Mouse (Mus musculus): ENCODE results near the gene Stip1. TPM values are rescaled to one million over a fixed set of nuclear protein-coding genes. Genes with fewer than 3 reads are reported as not detected.
"Not testable (repeated sequence)": the region's sequence is repeated elsewhere in the genome, so short reads cannot be mapped to it uniquely, and the experiment has no call there.

Gene Stip1
- total and polyA plus RNA-seq, 2 experiments from 2014 or later = 124 to 156 TPM

- H3K9me3 ChIP-seq (ENCODE audit: low read length) = no peaks in the 10 kb centered on the region
- TF ChIP-seq CTCF (IDR thresholded peaks at IDR 0.05; ENCODE audit: low read depth) = no peak
- peak within 1 kb of the TSS; percentile 100 for H3K4me2 ChIP-seq (ENCODE audit: low read depth)
- H3K4me1 ChIP-seq (ENCODE audit: insufficient read depth) = peaks cover 5% of the 10 kb centered on the region
- H3K27ac ChIP-seq (ENCODE audit: low read depth, low read length) = no peak within 1 kb of the TSS
- peak within 1 kb of the TSS; percentile 48 for H3K9ac ChIP-seq
- DNase-seq = peak; percentile 80
- no peaks in the 10 kb centered on the region for H3K27me3 ChIP-seq (ENCODE audit: insufficient read depth, low read length)
- no peaks in the 10 kb centered on the region for H3K36me3 ChIP-seq (ENCODE audit: insufficient read depth)
- peak; percentile 88 for ATAC-seq
- H3K4me3 ChIP-seq (ENCODE audit: low read depth, low read length) = peak within 1 kb of the TSS; percentile 57
- WGBS = 2% methylated on average over 70 of the region's 72 CpGs
Measured at GRCm38 (mm10) chr19:7056248-7057087, 16.7 kb upstream of the Stip1 start, which contains the start of gene Macrod1. Macrod1 (plus strand) TSS chr19:7056810.

- Histone ChIP-seq H3K27ac (ENCODE audit: low read depth, low read length) (no peak overlapping the region), H3K4me1 (ENCODE audit: insufficient read depth) (peaks cover 5% of the 10 kb centered on the region), H3K9me3 (ENCODE audit: low read length) (no peaks in the 10 kb centered on the region), H3K27me3 (ENCODE audit: insufficient read depth, low read length) (no peaks in the 10 kb centered on the region), H3K4me2 (ENCODE audit: low read depth) (no peak overlapping the region), H3K36me3 (ENCODE audit: insufficient read depth) (no peaks in the 10 kb centered on the region), H3K4me3 (ENCODE audit: low read depth, low read length) (no peak overlapping the region), H3K9ac (no peak overlapping the region)
- 52% methylated on average over 3 of the region's 3 CpGs for whole genome bisulfite sequencing
- TF ChIP-seq CTCF (IDR thresholded peaks at IDR 0.05; ENCODE audit: low read depth) = no peak
- DNase-seq = no peak
- ATAC-seq = no peak
Measured at GRCm38 (mm10) chr19:7055173-7055572, 15.4 kb upstream of the Stip1 start.

GRCm38 (mm10) chr19:7054772-7055171 lies 15.0 kb upstream of the Stip1 start:
- H3K4me3 ChIP-seq (ENCODE audit: low read depth, low read length) = no peak overlapping the region
- no peak overlapping the region for H3K9ac ChIP-seq
- no peak overlapping the region for H3K27ac ChIP-seq (ENCODE audit: low read depth, low read length)
- no peaks in the 10 kb centered on the region for H3K36me3 ChIP-seq (ENCODE audit: insufficient read depth)
- H3K4me2 ChIP-seq (ENCODE audit: low read depth) = no peak overlapping the region
- H3K27me3 ChIP-seq (ENCODE audit: insufficient read depth, low read length) = no peaks in the 10 kb centered on the region
- no peaks in the 10 kb centered on the region for H3K9me3 ChIP-seq (ENCODE audit: low read length)
- no peak for DNase-seq
- peaks cover 5% of the 10 kb centered on the region for H3K4me1 ChIP-seq (ENCODE audit: insufficient read depth)
- TF ChIP-seq CTCF (IDR thresholded peaks at IDR 0.05; ENCODE audit: low read depth) = no peak
- WGBS = 65% methylated on average over 10 of the region's 10 CpGs
- ATAC-seq = no peak

GRCm38 (mm10) chr19:7053382-7053781 lies 13.6 kb upstream of the Stip1 start:
- not testable (repeated sequence) for ATAC-seq; H3K27ac ChIP-seq (ENCODE audit: low read depth, low read length); H3K36me3 ChIP-seq (ENCODE audit: insufficient read depth); H3K9me3 ChIP-seq (ENCODE audit: low read length); H3K4me1 ChIP-seq (ENCODE audit: insufficient read depth); H3K27me3 ChIP-seq (ENCODE audit: insufficient read depth, low read length); H3K9ac ChIP-seq; DNase-seq; H3K4me3 ChIP-seq (ENCODE audit: low read depth, low read length); H3K4me2 ChIP-seq (ENCODE audit: low read depth)
- WGBS = 73% methylated on average over 4 of the region's 4 CpGs

GRCm38 (mm10) chr19:7044706-7045105 lies 4.9 kb upstream of the Stip1 start:
- H3K4me1 ChIP-seq (ENCODE audit: insufficient read depth) = no peaks in the 10 kb centered on the region
- H3K9me3 ChIP-seq (ENCODE audit: low read length) = no peaks in the 10 kb centered on the region
- H3K4me3 ChIP-seq (ENCODE audit: low read depth, low read length) = no peak overlapping the region
- no peak for DNase-seq
- TF ChIP-seq CTCF (IDR thresholded peaks at IDR 0.05; ENCODE audit: low read depth) = no peak
- H3K9ac ChIP-seq = no peak overlapping the region
- ATAC-seq = no peak
- no peak overlapping the region for H3K27ac ChIP-seq (ENCODE audit: low read depth, low read length)
- no peaks in the 10 kb centered on the region for H3K36me3 ChIP-seq (ENCODE audit: insufficient read depth)
- H3K27me3 ChIP-seq (ENCODE audit: insufficient read depth, low read length) = no peaks in the 10 kb centered on the region
- WGBS = 32% methylated on average over 4 of the region's 4 CpGs
- no peak overlapping the region for H3K4me2 ChIP-seq (ENCODE audit: low read depth)

GRCm38 (mm10) chr19:7044279-7044678 lies 4.5 kb upstream of the Stip1 start:
- Histone ChIP-seq H3K36me3 (ENCODE audit: insufficient read depth) (no peaks in the 10 kb centered on the region), H3K27ac (ENCODE audit: low read depth, low read length) (no peak overlapping the region), H3K4me1 (ENCODE audit: insufficient read depth) (no peaks in the 10 kb centered on the region), H3K9ac (no peak overlapping the region), H3K4me3 (ENCODE audit: low read depth, low read length) (no peak overlapping the region), H3K9me3 (ENCODE audit: low read length) (no peaks in the 10 kb centered on the region), H3K27me3 (ENCODE audit: insufficient read depth, low read length) (no peaks in the 10 kb centered on the region), H3K4me2 (ENCODE audit: low read depth) (no peak overlapping the region)
- TF ChIP-seq CTCF (IDR thresholded peaks at IDR 0.05; ENCODE audit: low read depth) = no peak
- WGBS = 72% methylated on average over 4 of the region's 4 CpGs
- no peak for DNase-seq
- ATAC-seq = no peak

GRCm38 (mm10) chr19:7041171-7041570 lies 1.4 kb upstream of the Stip1 start:
- H3K9me3 ChIP-seq (ENCODE audit: low read length) = no peaks in the 10 kb centered on the region
- H3K27ac ChIP-seq (ENCODE audit: low read depth, low read length) = no peak overlapping the region
- DNase-seq (no peak), ATAC-seq (no peak)
- no peak overlapping the region for H3K4me2 ChIP-seq (ENCODE audit: low read depth)
- peaks cover 8% of the 10 kb centered on the region; the same call in 1 of the 2 replicates for H3K4me1 ChIP-seq (ENCODE audit: insufficient read depth)
- 86% methylated on average over 2 of the region's 2 CpGs for WGBS
- H3K9ac ChIP-seq = no peak overlapping the region
- no peak for TF ChIP-seq CTCF (IDR thresholded peaks at IDR 0.05; ENCODE audit: low read depth)
- no peak overlapping the region for H3K4me3 ChIP-seq (ENCODE audit: low read depth, low read length)
- H3K27me3 ChIP-seq (ENCODE audit: insufficient read depth, low read length) = no peaks in the 10 kb centered on the region
- H3K36me3 ChIP-seq (ENCODE audit: insufficient read depth) = no peaks in the 10 kb centered on the region

Measured in forebrain, postnatal 0 days (tissue).